Mouse (Mus musculus): Measurements from ENCODE around the gene Pkp3. TPM values are rescaled to one million over a fixed set of nuclear protein-coding genes. Genes with fewer than 3 reads are reported as not detected.
A peak's percentile ranks its signal among the peaks of the same experiment; 100 is the strongest.

Gene Pkp3
- polyA plus RNA-seq, 1 experiment: not detected

DNA sequence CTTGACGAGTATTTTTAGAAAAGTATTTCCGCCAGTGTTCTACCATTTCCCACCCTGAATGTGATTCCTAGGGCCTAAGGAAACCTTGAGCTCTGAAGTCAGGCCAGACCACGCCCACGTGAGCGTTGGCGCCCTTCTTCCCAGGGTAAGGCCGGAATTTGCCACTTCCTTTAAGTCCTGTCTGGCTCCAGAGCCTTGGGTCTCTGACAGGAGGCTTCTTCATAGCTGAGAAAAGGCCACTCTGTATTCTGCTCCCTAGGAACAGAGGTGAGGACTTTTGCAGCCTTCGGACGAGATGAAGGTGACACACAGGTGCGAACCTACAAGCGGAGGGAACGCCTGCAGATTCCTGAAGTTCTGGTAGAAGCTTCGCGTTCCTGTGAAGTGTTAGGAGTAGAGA lies 44.2 kb downstream of the Pkp3 start, which contains the start of gene Ptdss2:
TSS of gene Ptdss2 (plus strand) at position 138 of the 400 bp plus-strand sequence.
- Histone ChIP-seq H3K4me1 (ENCODE audit: control insufficient read depth, insufficient read depth, low read length) (peaks cover 7% of the 10 kb centered on the region; the same call in 1 of the 2 replicates), H3K4me3 (ENCODE audit: insufficient read depth, low read depth, low read length) (peak within 1 kb of the TSS; percentile 64), H3K27ac (ENCODE audit: insufficient read depth, low read depth, low read length) (peak within 1 kb of the TSS; percentile 34)
- TF ChIP-seq POLR2A (IDR thresholded peaks at IDR 0.05; ENCODE audit: insufficient read depth, low read depth, low read length) (no peak), CTCF (IDR thresholded peaks at IDR 0.05; ENCODE audit: insufficient read depth, low read depth, low read length) (no peak)
- WGBS: 54% methylated on average over 14 of the region's 14 CpGs

- 3% methylated on average over 29 of the region's 29 CpGs for WGBS
- Histone ChIP-seq H3K27ac (ENCODE audit: insufficient read depth, low read depth, low read length) (peak overlapping the region; percentile 34), H3K4me3 (ENCODE audit: insufficient read depth, low read depth, low read length) (peak overlapping the region; percentile 64), H3K4me1 (ENCODE audit: control insufficient read depth, insufficient read depth, low read length) (peaks cover 7% of the 10 kb centered on the region; the same call in 1 of the 2 replicates)
- TF ChIP-seq POLR2A (IDR thresholded peaks at IDR 0.05; ENCODE audit: insufficient read depth, low read depth, low read length) (no peak), CTCF (IDR thresholded peaks at IDR 0.05; ENCODE audit: insufficient read depth, low read depth, low read length) (no peak)
Observed at GRCm38 (mm10) chr7:141122689-141123516, 44.9 kb downstream of the Pkp3 start.

GRCm38 (mm10) chr7:141123517-141123856 lies 45.5 kb downstream of the Pkp3 start:
- Histone ChIP-seq H3K4me1 (ENCODE audit: control insufficient read depth, insufficient read depth, low read length) (peaks cover 7% of the 10 kb centered on the region; the same call in 1 of the 2 replicates), H3K27ac (ENCODE audit: insufficient read depth, low read depth, low read length) (peak overlapping the region; percentile 34), H3K4me3 (ENCODE audit: insufficient read depth, low read depth, low read length) (peak overlapping the region; percentile 64)
- WGBS: 1% methylated on average over 15 of the region's 15 CpGs
- TF ChIP-seq CTCF (IDR thresholded peaks at IDR 0.05; ENCODE audit: insufficient read depth, low read depth, low read length): no peak
- no peak; the same call in 1 of the 2 replicates for TF ChIP-seq POLR2A (IDR thresholded peaks at IDR 0.05; ENCODE audit: insufficient read depth, low read depth, low read length)

GRCm38 (mm10) chr7:141131024-141131820 lies 53.2 kb downstream of the Pkp3 start:
- Histone ChIP-seq H3K27ac (ENCODE audit: insufficient read depth, low read depth, low read length) (no peak overlapping the region; the same call in 1 of the 2 replicates), H3K4me3 (ENCODE audit: insufficient read depth, low read depth, low read length) (peak overlapping the region; percentile 96), H3K4me1 (ENCODE audit: control insufficient read depth, insufficient read depth, low read length) (peaks cover 7% of the 10 kb centered on the region)
- under 1% methylated on average over 59 of the region's 59 CpGs for WGBS
- TF ChIP-seq POLR2A (IDR thresholded peaks at IDR 0.05; ENCODE audit: insufficient read depth, low read depth, low read length) (peak; percentile 60; the same call in 1 of the 2 replicates), CTCF (IDR thresholded peaks at IDR 0.05; ENCODE audit: insufficient read depth, low read depth, low read length) (no peak)

GRCm38 (mm10) chr7:141131904-141132755 lies 54.1 kb downstream of the Pkp3 start:
- H3K27ac ChIP-seq (ENCODE audit: insufficient read depth, low read depth, low read length): no peak overlapping the region
- whole genome bisulfite sequencing: 56% methylated on average over 12 of the region's 12 CpGs
- TF ChIP-seq POLR2A (IDR thresholded peaks at IDR 0.05; ENCODE audit: insufficient read depth, low read depth, low read length) (no peak), CTCF (IDR thresholded peaks at IDR 0.05; ENCODE audit: insufficient read depth, low read depth, low read length) (no peak)
- peak overlapping the region; percentile 96 for H3K4me3 ChIP-seq (ENCODE audit: insufficient read depth, low read depth, low read length)
- H3K4me1 ChIP-seq (ENCODE audit: control insufficient read depth, insufficient read depth, low read length): peaks cover 7% of the 10 kb centered on the region

Other genes with a start within 250 kb of the Pkp3 start
- not detected in 2 replicates for gene Urah, start 243.2 kb upstream of the Pkp3 start, polyA plus RNA-seq (2012; ENCODE audit: insufficient read depth, insufficient read length, low replicate concordance, missing spikeins)
- not detected in 2 replicates for gene Scgb1c1, start 232.7 kb upstream of the Pkp3 start, polyA plus RNA-seq (2012; ENCODE audit: insufficient read depth, insufficient read length, low replicate concordance, missing spikeins)
- not detected in 2 replicates for gene Odf3, start 230.4 kb upstream of the Pkp3 start, polyA plus RNA-seq (2012; ENCODE audit: insufficient read depth, insufficient read length, low replicate concordance, missing spikeins)
- not detected in 2 replicates for gene Gm45785, start 221.9 kb upstream of the Pkp3 start, polyA plus RNA-seq (2012; ENCODE audit: insufficient read depth, insufficient read length, low replicate concordance, missing spikeins)
- not detected in 2 replicates for gene Ric8a, start 221.3 kb upstream of the Pkp3 start, polyA plus RNA-seq (2012; ENCODE audit: insufficient read depth, insufficient read length, low replicate concordance, missing spikeins)
- not detected in 2 replicates for gene Bet1l, start 220.6 kb upstream of the Pkp3 start, polyA plus RNA-seq (2012; ENCODE audit: insufficient read depth, insufficient read length, low replicate concordance, missing spikeins)
- gene Psmd13, start 196.2 kb upstream of the Pkp3 start, polyA plus RNA-seq (2012; ENCODE audit: insufficient read depth, insufficient read length, low replicate concordance, missing spikeins): not detected in 2 replicates
- not detected in 2 replicates for gene Sirt3, start 195.9 kb upstream of the Pkp3 start, polyA plus RNA-seq (2012; ENCODE audit: insufficient read depth, insufficient read length, low replicate concordance, missing spikeins)
- not detected in 2 replicates for gene Cox8b, start 177.8 kb upstream of the Pkp3 start, polyA plus RNA-seq (2012; ENCODE audit: insufficient read depth, insufficient read length, low replicate concordance, missing spikeins)
- not detected in 2 replicates for gene Nlrp6, start 157.3 kb upstream of the Pkp3 start, polyA plus RNA-seq (2012; ENCODE audit: insufficient read depth, insufficient read length, low replicate concordance, missing spikeins)
- not detected in 2 replicates for gene Pgghg, start 136.8 kb upstream of the Pkp3 start, polyA plus RNA-seq (2012; ENCODE audit: insufficient read depth, insufficient read length, low replicate concordance, missing spikeins)
- gene Ifitm5, start 127.9 kb upstream of the Pkp3 start, polyA plus RNA-seq (2012; ENCODE audit: insufficient read depth, insufficient read length, low replicate concordance, missing spikeins): not detected in 2 replicates
- not detected in 2 replicates for gene Gm45717, start 122.3 kb upstream of the Pkp3 start, polyA plus RNA-seq (2012; ENCODE audit: insufficient read depth, insufficient read length, low replicate concordance, missing spikeins)
- gene Ifitm2, start 122.2 kb upstream of the Pkp3 start, polyA plus RNA-seq (2012; ENCODE audit: insufficient read depth, insufficient read length, low replicate concordance, missing spikeins): not detected in 2 replicates
- gene Ifitm1, start 111.0 kb upstream of the Pkp3 start, polyA plus RNA-seq (2012; ENCODE audit: insufficient read depth, insufficient read length, low replicate concordance, missing spikeins): not detected in 2 replicates
- not detected in 2 replicates for gene Ifitm3, start 67.4 kb upstream of the Pkp3 start, polyA plus RNA-seq (2012; ENCODE audit: insufficient read depth, insufficient read length, low replicate concordance, missing spikeins)
- not detected in 2 replicates for gene Ifitm6, start 60.3 kb upstream of the Pkp3 start, polyA plus RNA-seq (2012; ENCODE audit: insufficient read depth, insufficient read length, low replicate concordance, missing spikeins)
- not detected in 2 replicates for gene Gm17387, start 49.1 kb upstream of the Pkp3 start, polyA plus RNA-seq (2012; ENCODE audit: insufficient read depth, insufficient read length, low replicate concordance, missing spikeins)
- gene B4galnt4, start 17.1 kb upstream of the Pkp3 start, polyA plus RNA-seq (2012; ENCODE audit: insufficient read depth, insufficient read length, low replicate concordance, missing spikeins): not detected in 2 replicates
- not detected in 2 replicates for gene Sigirr, start 22.4 kb downstream of the Pkp3 start, polyA plus RNA-seq (2012; ENCODE audit: insufficient read depth, insufficient read length, low replicate concordance, missing spikeins)
- not detected in 2 replicates for gene Ano9, start 39.6 kb downstream of the Pkp3 start, polyA plus RNA-seq (2012; ENCODE audit: insufficient read depth, insufficient read length, low replicate concordance, missing spikeins)
- not detected in 2 replicates for gene Ptdss2, start 44.2 kb downstream of the Pkp3 start, polyA plus RNA-seq (2012; ENCODE audit: insufficient read depth, insufficient read length, low replicate concordance, missing spikeins)
- not detected in 2 replicates for gene Rnh1, start 94.6 kb downstream of the Pkp3 start, polyA plus RNA-seq (2012; ENCODE audit: insufficient read depth, insufficient read length, low replicate concordance, missing spikeins)
- gene Hras, start 115.8 kb downstream of the Pkp3 start, polyA plus RNA-seq (2012; ENCODE audit: insufficient read depth, insufficient read length, low replicate concordance, missing spikeins): not detected in 2 replicates
- not detected in 2 replicates for gene Lrrc56, start 115.9 kb downstream of the Pkp3 start, polyA plus RNA-seq (2012; ENCODE audit: insufficient read depth, insufficient read length, low replicate concordance, missing spikeins)
- not detected in 2 replicates for gene Lmntd2, start 135.9 kb downstream of the Pkp3 start, polyA plus RNA-seq (2012; ENCODE audit: insufficient read depth, insufficient read length, low replicate concordance, missing spikeins)
- gene Rassf7, start 137.6 kb downstream of the Pkp3 start, polyA plus RNA-seq (2012; ENCODE audit: insufficient read depth, insufficient read length, low replicate concordance, missing spikeins): not detected in 2 replicates
- gene Phrf1, start 150.6 kb downstream of the Pkp3 start, polyA plus RNA-seq (2012; ENCODE audit: insufficient read depth, insufficient read length, low replicate concordance, missing spikeins): not detected in 2 replicates
- gene Irf7, start 188.3 kb downstream of the Pkp3 start, polyA plus RNA-seq (2012; ENCODE audit: insufficient read depth, insufficient read length, low replicate concordance, missing spikeins): not detected in 2 replicates
- not detected in 2 replicates for gene Cdhr5, start 198.6 kb downstream of the Pkp3 start, polyA plus RNA-seq (2012; ENCODE audit: insufficient read depth, insufficient read length, low replicate concordance, missing spikeins)
- gene Sct, start 200.9 kb downstream of the Pkp3 start, polyA plus RNA-seq (2012; ENCODE audit: insufficient read depth, insufficient read length, low replicate concordance, missing spikeins): not detected in 2 replicates
- not detected in 2 replicates for gene Drd4, start 213.8 kb downstream of the Pkp3 start, polyA plus RNA-seq (2012; ENCODE audit: insufficient read depth, insufficient read length, low replicate concordance, missing spikeins)
- not detected in 2 replicates for gene Deaf1, start 249.5 kb downstream of the Pkp3 start, polyA plus RNA-seq (2012; ENCODE audit: insufficient read depth, insufficient read length, low replicate concordance, missing spikeins)
- gene Tmem80, start 249.5 kb downstream of the Pkp3 start, polyA plus RNA-seq (2012; ENCODE audit: insufficient read depth, insufficient read length, low replicate concordance, missing spikeins): not detected in 2 replicates